Mouse (Mus musculus) spleen, adult 2 months (tissue): ENCODE results near the gene Plcg2. TPM values are rescaled to one million over a fixed set of nuclear protein-coding genes. Genes with fewer than 3 reads are reported as not detected.

Experiments
- DNase-seq, 2 experiments: peaks; one replicate each; pipeline versions ENCODE4 v3.0.0 to v3.0.0-alpha.2; 2012 to 2021; ENCODE audit warnings: low spot score in 2 of 2, low read depth in 1 of 2
- H3K27ac ChIP-seq: fragments of 200-500 bp; 2 replicates; pipeline ENCODE4 v1.5.1; 2012; ENCODE audit warnings: low read length, inconsistent platforms; ENCODE audit not compliant: insufficient read depth
- H3K27me3 ChIP-seq: fragments of 200-500 bp; 2 replicates; pipeline ENCODE4 v1.6.1; 2012; ENCODE audit warnings: mild to moderate bottlenecking, moderate library complexity, low read length, inconsistent platforms; ENCODE audit not compliant: control insufficient read depth, insufficient read depth
- H3K36me3 ChIP-seq: fragments of 200-500 bp; 2 replicates; pipeline ENCODE4 v1.6.1; 2012; ENCODE audit warnings: mild to moderate bottlenecking, low read length, inconsistent platforms; ENCODE audit not compliant: control insufficient read depth, insufficient read depth
- H3K4me1 ChIP-seq: fragments of 200-500 bp; 2 replicates; pipeline ENCODE4 v1.6.1; 2011; ENCODE audit warnings: inconsistent platforms; ENCODE audit not compliant: control insufficient read depth, insufficient read depth, insufficient read length
- H3K4me3 ChIP-seq: fragments of 200-500 bp; 2 replicates; pipeline ENCODE4 v1.5.1; 2011; ENCODE audit warnings: mild to moderate bottlenecking, inconsistent platforms; ENCODE audit not compliant: insufficient read depth, insufficient read length; ENCODE audit errors: extremely low read depth
- CTCF ChIP-seq: fragments of 200-500 bp; IDR thresholded peaks from 2 replicates; pipeline ENCODE4 v1.5.1; 2011; ENCODE audit warnings: mild to moderate bottlenecking, inconsistent platforms; ENCODE audit not compliant: insufficient read depth, insufficient read length, insufficient replicate concordance; ENCODE audit errors: extremely low read depth
- POLR2A ChIP-seq: fragments of 200-500 bp; IDR thresholded peaks from 2 replicates; pipeline ENCODE4 v1.6.1; 2011; ENCODE audit warnings: low read depth, low read length, inconsistent platforms
- WGBS: fragments of 180-500 bp; shearing (Covaris S2); methylation state at CpG from one replicate; pipeline ENCODE4 v1.1.7; 2018; 5-methylcytosine and 5-hydroxymethylcytosine counted together
- polyA plus RNA-seq: library from polyadenylated mRNA; depleted of rRNA; stranded (reverse); fragments of >200 nt; gene quantifications from 2 replicates; pipeline ENCODE4 v1.2.3, GENCODE M21; 2012

The Plcg2 gene
- polyA plus RNA-seq, 1 experiment = 51.1 TPM

GRCm38 (mm10) chr8:117471174-117471573 lies 26.9 kb upstream of the Plcg2 start:
- Histone ChIP-seq H3K27me3 (no peaks in the 10 kb centered on the region), H3K4me3 (no peak overlapping the region), H3K36me3 (no peaks in the 10 kb centered on the region), H3K4me1 (peaks cover 7% of the 10 kb centered on the region; the same call in 1 of the 2 replicates), H3K27ac (no peak overlapping the region)
- WGBS = 23% methylated on average over 3 of the region's 3 CpGs
- peak; percentile 79; the same call in 1 of the 2 replicates for TF ChIP-seq CTCF
- no peak for TF ChIP-seq POLR2A
- DNase-seq = peak in 1 of 2 experiments; percentile 72

GRCm38 (mm10) chr8:117471655-117472054 lies 26.4 kb upstream of the Plcg2 start:
- no peaks in the 10 kb centered on the region for H3K27me3 ChIP-seq
- no peak for DNase-seq
- TF ChIP-seq CTCF = no peak
- no peak for TF ChIP-seq POLR2A
- H3K27ac ChIP-seq = no peak overlapping the region
- peaks cover 7% of the 10 kb centered on the region; the same call in 1 of the 2 replicates for H3K4me1 ChIP-seq
- no peaks in the 10 kb centered on the region for H3K36me3 ChIP-seq
- H3K4me3 ChIP-seq = no peak overlapping the region
- 65% methylated on average over 9 of the region's 9 CpGs for WGBS

GRCm38 (mm10) chr8:117472332-117472731 lies 25.8 kb upstream of the Plcg2 start:
- peaks cover 12% of the 10 kb centered on the region; the same call in 1 of the 2 replicates for H3K4me1 ChIP-seq

GRCm38 (mm10) chr8:117474944-117475343 lies 23.1 kb upstream of the Plcg2 start:
- Histone ChIP-seq H3K36me3 (no peaks in the 10 kb centered on the region), H3K4me1 (peaks cover 14% of the 10 kb centered on the region; the same call in 1 of the 2 replicates), H3K27me3 (no peaks in the 10 kb centered on the region), H3K4me3 (no peak overlapping the region), H3K27ac (no peak overlapping the region)
- DNase-seq = peak; percentile 77 to 91
- TF ChIP-seq POLR2A (no peak), CTCF (peak; percentile 97)
- WGBS = under 1% methylated on average over 5 of the region's 5 CpGs

More at GRCm38 (mm10) chr8:117472332-117472731, 25.8 kb upstream of the Plcg2 start:
- H3K36me3 ChIP-seq = no peaks in the 10 kb centered on the region
- H3K27ac ChIP-seq = no peak overlapping the region
- no peak overlapping the region for H3K4me3 ChIP-seq
- WGBS = 45% methylated on average over 4 of the region's 4 CpGs
- TF ChIP-seq POLR2A (no peak), CTCF (no peak)
- no peaks in the 10 kb centered on the region for H3K27me3 ChIP-seq
- no peak for DNase-seq

- no peaks in the 10 kb centered on the region for H3K36me3 ChIP-seq
- peaks cover 6% of the 10 kb centered on the region; the same call in 1 of the 2 replicates for H3K4me1 ChIP-seq
- TF ChIP-seq POLR2A (no peak), CTCF (no peak)
- peak overlapping the region; percentile 21; the same call in 1 of the 2 replicates for H3K27ac ChIP-seq
- WGBS = 5% methylated on average over 7 of the region's 7 CpGs
- DNase-seq = peak; percentile 83 to 89
- H3K4me3 ChIP-seq = no peak overlapping the region
- H3K27me3 ChIP-seq = no peaks in the 10 kb centered on the region
These were observed 22.3 kb upstream of the Plcg2 start for GRCm38 (mm10) chr8:117475819-117476218.

GRCm38 (mm10) chr8:117478082-117478481 lies 20.0 kb upstream of the Plcg2 start:
- no peak overlapping the region for H3K27ac ChIP-seq
- peaks cover 20% of the 10 kb centered on the region for H3K4me1 ChIP-seq
- DNase-seq = no peak
- no peaks in the 10 kb centered on the region for H3K36me3 ChIP-seq
- H3K4me3 ChIP-seq = no peak overlapping the region
- H3K27me3 ChIP-seq = no peaks in the 10 kb centered on the region
- no peak for TF ChIP-seq POLR2A
- TF ChIP-seq CTCF = no peak

- Histone ChIP-seq H3K27ac (no peak overlapping the region), H3K36me3 (no peaks in the 10 kb centered on the region), H3K27me3 (no peaks in the 10 kb centered on the region), H3K4me3 (no peak overlapping the region), H3K4me1 (peaks cover 20% of the 10 kb centered on the region)
- DNase-seq = no peak
- TF ChIP-seq POLR2A (no peak), CTCF (no peak)
- WGBS = 65% methylated on average over 9 of the region's 9 CpGs
These were observed 18.1 kb upstream of the Plcg2 start for GRCm38 (mm10) chr8:117479996-117480395.
